25 mouse cellular contexts compared by ENCODE assay signal in the genomic region with DNA sequence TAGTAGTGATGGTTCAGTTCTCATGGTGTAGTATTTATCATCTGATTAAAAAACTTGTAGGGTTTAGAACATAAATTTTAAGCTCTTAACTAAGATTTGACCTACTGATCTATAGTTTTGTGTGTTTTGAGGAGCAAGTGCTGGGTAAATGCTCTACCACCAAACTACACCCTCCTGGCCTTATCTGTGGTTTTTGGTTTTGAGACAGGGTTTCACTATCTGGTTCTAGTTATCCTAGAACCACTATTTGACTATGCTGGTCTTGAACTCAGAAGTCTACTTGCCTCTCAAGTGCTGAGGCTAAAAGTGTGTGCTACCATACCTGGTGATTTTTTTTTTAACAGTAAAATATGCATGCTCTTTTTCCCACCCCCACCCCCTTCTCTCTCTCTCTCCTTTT. TPM values are rescaled to one million over a fixed set of nuclear protein-coding genes. Genes with fewer than 3 reads are reported as not detected.
DNase-seq lines count a peak whose midpoint lies in the region; ATAC-seq and TF ChIP-seq lines count a peak whose summit lies in the region.
"Had no signal": no experiment of that assay in that cellular context is flagged by ENCODE, and none has a peak within 500 bp of the region (broad histone marks: within the 10 kb centered on the region; RNA-seq: fewer than 3 reads in every experiment).

No protein-coding gene starts in this region.

- H3K9ac ChIP-seq in liver, embryonic 11.5 days (ENCODE audit: low read depth, low read length), result no peak overlapping the region
- no peak overlapping the region for H3K9ac ChIP-seq in liver, postnatal 0 days (replicated peaks)
- H3K9ac ChIP-seq in liver, embryonic 14.5 days (replicated peaks), result no peak overlapping the region
- H3K9ac ChIP-seq: embryonic facial prominence, embryonic 13.5 days; forebrain, embryonic 13.5 days; forebrain, postnatal 0 days; heart, embryonic 15.5 days; hindbrain, embryonic 14.5 days had no signal

- peaks cover 29% of the 10 kb centered on the region for H3K4me1 ChIP-seq in liver, embryonic 11.5 days (replicated peaks; ENCODE audit: control insufficient read depth, insufficient read depth, low read length)
- peaks cover 14% of the 10 kb centered on the region for H3K4me1 ChIP-seq in liver, postnatal 0 days (ENCODE audit: insufficient read depth)
- H3K4me1 ChIP-seq in liver, embryonic 14.5 days (replicated peaks; ENCODE audit: control insufficient read depth in 2 of 2, insufficient read depth in 2 of 2, low read length in 1 of 2), result peaks cover 21 to 42% of the 10 kb centered on the region in 2 experiments

- peak; percentile 66 for ATAC-seq in liver, embryonic 11.5 days (replicated peaks; ENCODE audit: low FRiP score)
- no peak for ATAC-seq in liver, postnatal 0 days
- ATAC-seq in liver, embryonic 14.5 days (ENCODE audit: insufficient read depth), result peak; percentile 67; the same call in 1 of the 2 replicates
- ATAC-seq in megakaryocyte-erythroid progenitor cell, adult 5-6 weeks (replicated peaks; ENCODE audit: low FRiP score, low TSS enrichment, poor library complexity, severe bottlenecking), result 0 out of 2 replicates have a peak, but pooled peaks have one; percentile 31
- ATAC-seq: CD4-positive, CD25-positive, alpha-beta regulatory T cell, adult 4 months; forebrain, embryonic 13.5 days; forebrain, postnatal 0 days; inflammation-experienced regulatory T-cells, adult 6 months had no signal

- no peaks in the 10 kb centered on the region for H3K9me3 ChIP-seq in liver, embryonic 11.5 days (ENCODE audit: control insufficient read depth, low read length)
- no peaks in the 10 kb centered on the region for H3K9me3 ChIP-seq in liver, postnatal 0 days (ENCODE audit: low read length)
- no peaks in the 10 kb centered on the region for H3K9me3 ChIP-seq in liver, embryonic 14.5 days (ENCODE audit: control insufficient read depth, low read length)
- H3K9me3 ChIP-seq: embryonic facial prominence, embryonic 13.5 days; forebrain, embryonic 13.5 days; heart, embryonic 10.5 days; heart, embryonic 15.5 days had no signal

- DNase-seq in liver, embryonic 11.5 days (ENCODE audit: low spot score), result no peak
- no peak for DNase-seq in liver, postnatal 0 days
- peak; percentile 4 for DNase-seq in c-Kit-negative CD71-positive TER-119-positive erythroid progenitor cells, embryonic 14.5 days (ENCODE audit: low read depth, low spot score)
- peak in 1 of 3 experiments; percentile 30 for DNase-seq in liver, embryonic 14.5 days (ENCODE audit: low read depth in 3 of 3, low spot score in 3 of 3)
- DNase-seq in gastrocnemius, postnatal 14 days, result no peak
- no peak for DNase-seq in heart, adult 9 months (ENCODE audit: low spot score in 2 of 2)
- no peak for DNase-seq in testis, postnatal 14 days (ENCODE audit: low spot score)
- DNase-seq: adrenal gland, adult 8-10 months; adrenal gland, postnatal 36 days; B cell, adult 2 months; cerebellum, adult 11-12 months; cerebellum, adult 9-11 months; cerebellum, postnatal 36 days; forebrain, postnatal 0 days; gastrocnemius, adult 2 months; gastrocnemius, postnatal 36 days; heart, postnatal 14 days had no signal

- no peaks in the 10 kb centered on the region for H3K27me3 ChIP-seq in liver, embryonic 11.5 days (replicated peaks; ENCODE audit: control insufficient read depth, insufficient read depth, low read length)
- no peaks in the 10 kb centered on the region for H3K27me3 ChIP-seq in liver, postnatal 0 days (ENCODE audit: insufficient read depth, low read length)
- H3K27me3 ChIP-seq in liver, embryonic 14.5 days (ENCODE audit: control insufficient read depth, insufficient read depth, low read length), result no peaks in the 10 kb centered on the region
- H3K27me3 ChIP-seq: embryonic facial prominence, embryonic 13.5 days; heart, embryonic 15.5 days had no signal

- no peak for TF ChIP-seq CTCF in liver, postnatal 0 days (IDR thresholded peaks at IDR 0.05; ENCODE audit: low read depth)
- TF ChIP-seq CTCF in liver, embryonic 14.5 days (IDR thresholded peaks at IDR 0.05; ENCODE audit: low read depth), result no peak

- H3K4me3 ChIP-seq in liver, embryonic 11.5 days (ENCODE audit: low read depth, low read length), result no peak overlapping the region
- H3K4me3 ChIP-seq in liver, postnatal 0 days (ENCODE audit: low read depth, low read length), result no peak overlapping the region
- no peak overlapping the region for H3K4me3 ChIP-seq in liver, embryonic 14.5 days (ENCODE audit: insufficient read depth in 1 of 2, low read depth in 2 of 2, low read length in 2 of 2)
- H3K4me3 ChIP-seq: embryonic facial prominence, embryonic 13.5 days; forebrain, embryonic 13.5 days; gastrocnemius, adult 2 months; heart, embryonic 10.5 days; heart, embryonic 15.5 days had no signal

- peaks cover 27% of the 10 kb centered on the region for H3K36me3 ChIP-seq in liver, embryonic 11.5 days (ENCODE audit: control insufficient read depth, insufficient read depth, low read length)
- H3K36me3 ChIP-seq in liver, postnatal 0 days (replicated peaks; ENCODE audit: insufficient read depth, low read length), result peaks cover 24% of the 10 kb centered on the region
- H3K36me3 ChIP-seq in liver, embryonic 14.5 days (replicated peaks; ENCODE audit: control insufficient read depth, insufficient read depth, low read depth), result peaks cover 17% of the 10 kb centered on the region

- no peak overlapping the region for H3K27ac ChIP-seq in liver, embryonic 11.5 days (ENCODE audit: low read depth, low read length)
- H3K27ac ChIP-seq in liver, postnatal 0 days (ENCODE audit: low read depth), result no peak overlapping the region
- peak overlapping the region; percentile 54 for H3K27ac ChIP-seq in liver, embryonic 14.5 days
- H3K27ac ChIP-seq: embryonic facial prominence, embryonic 13.5 days; forebrain, embryonic 13.5 days; heart, embryonic 10.5 days; hindbrain, embryonic 14.5 days had no signal

- intact Hi-C loops in gastrocnemius, postnatal 14 days (cut with DNase I; ENCODE audit: low total_unique reads), result no loop called here

- TF ChIP-seq EP300 in liver, postnatal 0 days (IDR thresholded peaks at IDR 0.05; ENCODE audit: low read depth), result no peak
- TF ChIP-seq EP300 in liver, embryonic 14.5 days (IDR thresholded peaks at IDR 0.05; ENCODE audit: low read depth), result no peak

- H3K4me2 ChIP-seq in liver, embryonic 11.5 days, result no peak overlapping the region; the same call in 1 of the 2 replicates
- no peak overlapping the region for H3K4me2 ChIP-seq in liver, postnatal 0 days (ENCODE audit: low read depth, low read length)
- H3K4me2 ChIP-seq in liver, embryonic 14.5 days (ENCODE audit: low read depth), result peak overlapping the region; percentile 42
- H3K4me2 ChIP-seq: embryonic facial prominence, embryonic 13.5 days; forebrain, embryonic 13.5 days; heart, embryonic 15.5 days; hindbrain, embryonic 14.5 days had no signal

RNA-seq across cellular contexts. Expression of a gene that starts 5.9 kb away (rescaled TPM):
- polyA plus RNA-seq in liver, embryonic 11.5 days (2014; fragmentation: Nextera tagmentation; extraction: Ambion mirVana), result 133 and 144 TPM in 2 replicates
- 24.5 and 27.1 TPM in 2 replicates for polyA plus RNA-seq in liver, postnatal 0 days (2015; fragmentation: Nextera tagmentation; extraction: Ambion mirVana)
- 11.2 and 16.0 TPM in 2 replicates for polyA plus RNA-seq in liver, embryonic 14.5 days (2012; rRNA removed)
- polyA plus RNA-seq in liver, embryonic 14.5 days (2014; fragmentation: Nextera tagmentation; extraction: Ambion mirVana), result 51.8 and 53.2 TPM in 2 replicates
- total RNA-seq in megakaryocyte-erythroid progenitor cell, adult 5-6 weeks (2014; fragmentation: Nextera tagmentation), result 27.9 and 38.7 TPM in 2 replicates
- 61.9 and 66.8 TPM in 2 replicates for total RNA-seq in megakaryocyte-erythroid progenitor cell, adult 5-6 weeks (2017)
- 10 to 100 TPM; 54.5 to 55.7 TPM for total RNA-seq in gastrocnemius, postnatal 14 days (2021)
